Mouse (Mus musculus) brown adipose tissue, adult 24 weeks (tissue): ENCODE measurements around the gene Pth1r. TPM values are rescaled to one million over a fixed set of nuclear protein-coding genes. Genes with fewer than 3 reads are reported as not detected.

Experiments used
- H3K27ac ChIP-seq: fragments of 200-500 bp; replicated peaks from 2 replicates; pipeline ENCODE4 v1.5.1; 2012; ENCODE audit warnings: low read depth, mild to moderate bottlenecking, low read length
- H3K4me1 ChIP-seq: fragments of 200-500 bp; 2 replicates; pipeline ENCODE4 v1.6.1; 2012; ENCODE audit warnings: low read length, mixed read lengths; ENCODE audit not compliant: control insufficient read depth, insufficient read depth, insufficient read length
- H3K4me3 ChIP-seq: fragments of 200-500 bp; 2 replicates; pipeline ENCODE4 v1.5.1; 2012; ENCODE audit warnings: low read depth, mild to moderate bottlenecking, low read length, moderate library complexity; ENCODE audit not compliant: insufficient read depth
- polyA plus RNA-seq: library from polyadenylated mRNA; stranded (reverse); fragments of >200 nt; gene quantifications from 2 replicates; pipeline ENCODE4 v1.2.4, GENCODE M21; 2012; ENCODE audit not compliant: missing spikeins, insufficient read depth, insufficient read length

Gene Pth1r
- 23.3 and 25.4 TPM in 2 replicates for polyA plus RNA-seq

- Histone ChIP-seq H3K4me3 (no peak within 1 kb of the TSS), H3K27ac (no peak within 1 kb of the TSS), H3K4me1 (peaks cover 13% of the 10 kb centered on the region; the same call in 1 of the 2 replicates)
Measured at GRCm38 (mm10) chr9:110746961-110747360, at the start of gene Pth1r. Gene Pth1r, minus strand, starts transcription at chr9:110747145.

DNA sequence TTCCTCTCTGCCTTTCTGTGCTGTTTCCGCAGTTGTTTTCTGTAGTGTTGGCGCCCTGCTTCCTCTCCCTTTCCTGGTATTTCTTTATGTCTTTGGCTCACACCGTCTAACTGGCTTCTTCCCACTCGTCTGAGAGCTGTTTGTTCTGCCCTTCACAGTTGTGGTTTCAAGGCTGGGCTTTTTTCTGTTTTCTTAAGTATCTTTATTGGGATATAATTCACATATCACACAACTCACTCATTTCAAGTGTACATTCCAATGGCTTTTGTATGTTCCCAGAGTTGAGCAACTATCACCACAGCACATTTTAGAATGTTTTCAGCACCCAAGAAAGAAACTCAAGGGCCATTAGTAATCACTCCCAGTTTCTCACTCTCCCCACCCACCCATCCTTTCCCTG is 43.5 kb upstream of the Pth1r start:
- no peak overlapping the region for H3K27ac ChIP-seq
- no peaks in the 10 kb centered on the region for H3K4me1 ChIP-seq
- no peak overlapping the region for H3K4me3 ChIP-seq

DNA sequence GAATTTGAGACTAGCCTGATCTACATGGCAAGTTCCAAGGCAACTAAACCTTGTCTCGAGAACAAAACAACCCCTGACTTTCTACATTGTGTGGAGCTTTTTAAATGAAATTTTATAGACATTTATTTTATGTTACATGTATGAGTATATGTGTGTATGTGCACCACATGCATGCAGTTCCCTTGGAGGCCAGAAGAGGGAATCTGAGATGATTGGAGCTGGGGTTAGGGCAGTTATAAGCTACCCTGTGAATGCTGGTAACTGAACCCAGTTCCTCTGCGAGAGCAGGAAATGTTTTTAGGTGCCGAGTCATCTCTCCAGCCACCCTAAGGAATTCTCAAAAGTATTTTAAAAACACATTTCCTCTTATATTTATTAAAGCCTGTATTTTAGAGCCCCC is 41.2 kb upstream of the Pth1r start:
- H3K27ac ChIP-seq = no peak overlapping the region
- H3K4me1 ChIP-seq = no peaks in the 10 kb centered on the region
- no peak overlapping the region for H3K4me3 ChIP-seq

GRCm38 (mm10) chr9:110783611-110784010 is 36.7 kb upstream of the Pth1r start:
- no peak overlapping the region for H3K4me3 ChIP-seq
- H3K27ac ChIP-seq = no peak overlapping the region
- no peaks in the 10 kb centered on the region for H3K4me1 ChIP-seq

GRCm38 (mm10) chr9:110781731-110782130 is 34.8 kb upstream of the Pth1r start:
- peak overlapping the region; percentile 54 for H3K4me3 ChIP-seq
- H3K27ac ChIP-seq = no peak overlapping the region
- no peaks in the 10 kb centered on the region for H3K4me1 ChIP-seq

GRCm38 (mm10) chr9:110781256-110781721 is 34.3 kb upstream of the Pth1r start:
- peak overlapping the region; percentile 54 for H3K4me3 ChIP-seq
- no peaks in the 10 kb centered on the region for H3K4me1 ChIP-seq
- no peak overlapping the region for H3K27ac ChIP-seq

GRCm38 (mm10) chr9:110779242-110779913 is 32.4 kb upstream of the Pth1r start:
- H3K4me1 ChIP-seq = no peaks in the 10 kb centered on the region
- no peak overlapping the region for H3K4me3 ChIP-seq

DNA sequence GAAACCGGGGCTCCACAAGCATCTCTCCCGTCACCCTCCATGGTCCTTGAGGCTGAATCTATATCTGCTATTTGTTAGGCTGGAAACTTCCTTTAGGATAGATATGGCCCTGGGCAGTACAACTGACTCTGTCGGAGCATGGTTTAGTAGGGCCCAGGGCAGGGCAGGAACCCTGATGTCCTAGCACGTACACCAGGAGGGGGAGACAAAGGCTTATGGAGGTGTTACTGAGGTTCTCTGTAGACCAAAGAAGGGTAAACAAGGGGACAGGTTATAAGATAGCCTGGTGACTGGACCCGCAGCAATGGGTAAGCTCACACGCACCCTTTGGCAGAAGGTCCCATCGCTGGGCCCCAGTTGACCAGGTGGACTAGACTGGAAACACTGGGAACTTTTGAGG is 31.6 kb upstream of the Pth1r start:
- Histone ChIP-seq H3K4me3 (no peak overlapping the region), H3K4me1 (no peaks in the 10 kb centered on the region), H3K27ac (no peak overlapping the region)

More at GRCm38 (mm10) chr9:110779242-110779913, 32.4 kb upstream of the Pth1r start:
- H3K27ac ChIP-seq = no peak overlapping the region

- Histone ChIP-seq H3K4me1 (no peaks in the 10 kb centered on the region), H3K4me3 (no peak overlapping the region), H3K27ac (no peak overlapping the region)
Measured at GRCm38 (mm10) chr9:110778100-110778499, 31.2 kb upstream of the Pth1r start.

GRCm38 (mm10) chr9:110775269-110776022 is 28.5 kb upstream of the Pth1r start:
- no peak overlapping the region for H3K4me3 ChIP-seq
- H3K27ac ChIP-seq = no peak overlapping the region
- H3K4me1 ChIP-seq = no peaks in the 10 kb centered on the region

GRCm38 (mm10) chr9:110774403-110775268 is 27.7 kb upstream of the Pth1r start:
- Histone ChIP-seq H3K27ac (no peak overlapping the region), H3K4me3 (no peak overlapping the region), H3K4me1 (no peaks in the 10 kb centered on the region)

DNA sequence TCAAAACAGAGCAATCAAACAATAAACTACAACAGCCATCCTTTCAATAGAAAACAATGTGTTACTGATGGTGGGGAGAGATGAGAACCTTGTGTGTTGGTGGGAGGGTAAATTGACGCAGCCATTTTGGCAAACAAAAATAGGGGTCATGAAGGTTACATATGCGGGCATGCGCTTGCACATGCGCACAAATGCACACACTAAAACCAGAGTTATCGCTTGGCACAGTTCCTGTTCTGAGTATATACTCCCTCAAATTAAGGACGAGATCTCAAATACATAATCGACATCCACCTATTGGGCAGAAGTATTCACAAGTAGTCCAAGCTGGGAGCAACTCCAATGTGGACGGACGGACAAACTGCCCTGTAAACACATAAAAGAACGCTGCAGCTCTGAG is 25.4 kb upstream of the Pth1r start:
- Histone ChIP-seq H3K27ac (no peak overlapping the region), H3K4me3 (no peak overlapping the region), H3K4me1 (no peaks in the 10 kb centered on the region)

DNA sequence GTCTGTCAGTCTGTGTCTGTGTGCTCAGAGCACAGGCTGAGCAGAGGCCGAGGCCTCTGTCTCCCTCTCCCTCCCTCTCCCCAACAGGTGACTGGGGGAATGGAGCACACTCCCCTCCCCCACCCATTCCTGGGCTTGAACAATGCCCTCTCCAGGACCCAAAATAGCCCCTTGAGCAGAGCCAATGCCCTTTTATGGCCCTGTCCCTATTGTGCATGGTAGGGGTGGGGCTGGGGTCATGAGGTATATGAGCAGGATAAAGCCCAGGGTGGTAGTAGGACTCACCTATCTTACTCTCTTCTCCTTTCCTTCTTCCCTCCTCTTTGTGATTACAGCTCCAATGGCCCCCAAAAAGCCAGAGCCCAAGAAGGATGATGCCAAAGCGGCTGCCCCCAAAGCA is 16.5 kb upstream of the Pth1r start:
- H3K27ac ChIP-seq = no peak overlapping the region
- peaks cover 6% of the 10 kb centered on the region for H3K4me1 ChIP-seq
- H3K4me3 ChIP-seq = no peak overlapping the region

- H3K4me3 ChIP-seq = no peak overlapping the region
- no peak overlapping the region for H3K27ac ChIP-seq
- peaks cover 12% of the 10 kb centered on the region for H3K4me1 ChIP-seq
Measured at GRCm38 (mm10) chr9:110762763-110763162, 15.8 kb upstream of the Pth1r start.

GRCm38 (mm10) chr9:110760886-110761285 is 13.9 kb upstream of the Pth1r start:
- peaks cover 12% of the 10 kb centered on the region for H3K4me1 ChIP-seq

More at GRCm38 (mm10) chr9:110760886-110761285, 13.9 kb upstream of the Pth1r start:
- no peak overlapping the region for H3K4me3 ChIP-seq
- no peak overlapping the region for H3K27ac ChIP-seq
